Mouse (Mus musculus) E14TG2a.4 (cell line): ENCODE data around the gene C1qtnf7.

Experiments
- H3K27me3 ChIP-seq: 2 replicates; pipeline ENCODE4 v1.6.1; 2014; ENCODE audit warnings: low read length, control low read depth; ENCODE audit not compliant: insufficient read depth
- H3K36me3 ChIP-seq: 2 replicates; pipeline ENCODE4 v1.6.1; 2014; ENCODE audit warnings: low read length, control low read depth; ENCODE audit not compliant: insufficient read depth
- H3K4me1 ChIP-seq: replicated peaks from 2 replicates; pipeline ENCODE4 v1.6.1; 2014; ENCODE audit warnings: low read depth, low read length, control low read depth
- H3K4me3 ChIP-seq: replicated peaks from 2 replicates; pipeline ENCODE4 v1.5.1; 2014; ENCODE audit warnings: mild to moderate bottlenecking, low read length
- H3K9me3 ChIP-seq: 2 replicates; pipeline ENCODE4 v1.6.1; 2014; ENCODE audit warnings: low read length, control low read depth
- CTCF ChIP-seq: conservative IDR thresholded peaks from 2 replicates; pipeline ENCODE4 v1.5.1; 2014; ENCODE audit warnings: low read length
- NANOG ChIP-seq: IDR thresholded peaks from 2 replicates; pipeline ENCODE4 v1.6.1; 2014; ENCODE audit warnings: borderline replicate concordance, low read length, mixed read lengths
- POU5F1 ChIP-seq: IDR thresholded peaks from 2 replicates; pipeline ENCODE4 v1.6.1; 2014; ENCODE audit warnings: low read length, borderline replicate concordance

C1qtnf7 gene

DNA sequence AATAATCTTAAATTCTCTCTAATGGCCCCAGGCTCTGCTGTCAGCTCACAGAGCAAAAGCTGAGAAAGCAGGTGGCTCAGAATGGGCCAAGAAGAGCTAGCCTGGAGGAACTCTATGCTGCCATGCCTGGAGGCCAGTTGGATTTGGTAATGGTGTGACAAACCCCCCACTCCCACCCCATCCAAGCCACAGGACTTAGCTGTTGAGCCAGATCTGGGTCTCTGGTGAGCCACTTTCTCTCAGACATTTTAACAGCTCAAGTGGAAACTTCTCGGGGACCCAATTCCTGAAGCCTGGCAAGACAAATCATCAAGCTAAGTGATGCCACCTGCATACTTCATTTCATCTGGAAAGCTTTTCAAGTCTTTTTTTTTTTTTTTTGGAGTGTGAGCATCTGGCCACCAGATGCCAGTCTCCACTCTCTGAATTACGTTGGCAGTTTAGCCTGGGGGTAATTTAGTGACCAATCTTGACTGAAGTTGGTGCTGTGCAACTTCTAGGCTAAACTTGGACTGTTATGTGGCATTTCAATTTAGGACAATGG, 11.0 kb upstream of the C1qtnf7 start:
- TF ChIP-seq CTCF (no peak), POU5F1 (no peak), NANOG (no peak)
- H3K4me3 ChIP-seq = no peak overlapping the region
- peaks cover 22% of the 10 kb centered on the region; the same call in 1 of the 2 replicates for H3K9me3 ChIP-seq
- no peaks in the 10 kb centered on the region for H3K27me3 ChIP-seq
- H3K4me1 ChIP-seq = no peaks in the 10 kb centered on the region
- H3K36me3 ChIP-seq = no peaks in the 10 kb centered on the region

DNA sequence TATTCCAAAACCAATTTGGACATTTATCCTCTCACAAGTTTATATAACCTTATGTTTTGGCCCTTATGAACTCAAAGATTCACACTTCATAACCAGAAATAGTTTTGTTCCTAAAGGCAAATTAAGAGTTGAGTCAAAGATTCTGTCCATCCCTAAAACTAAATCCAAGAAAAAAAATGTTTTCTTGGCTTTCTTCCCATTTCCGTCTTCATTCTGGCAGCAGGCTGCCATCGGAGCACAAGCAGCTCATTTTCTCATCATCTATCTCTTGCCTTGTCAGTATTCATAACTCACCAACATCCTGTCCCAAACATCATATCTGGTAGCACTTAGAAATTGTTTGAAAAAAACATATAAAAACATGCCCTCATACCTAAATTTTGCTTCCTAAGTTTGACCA, 6.9 kb upstream of the C1qtnf7 start:
- Histone ChIP-seq H3K9me3 (peaks cover 16% of the 10 kb centered on the region; the same call in 1 of the 2 replicates), H3K4me3 (no peak overlapping the region), H3K27me3 (no peaks in the 10 kb centered on the region), H3K36me3 (no peaks in the 10 kb centered on the region), H3K4me1 (no peaks in the 10 kb centered on the region)
- no peak for TF ChIP-seq NANOG
- no peak for TF ChIP-seq POU5F1
- no peak for TF ChIP-seq CTCF

DNA sequence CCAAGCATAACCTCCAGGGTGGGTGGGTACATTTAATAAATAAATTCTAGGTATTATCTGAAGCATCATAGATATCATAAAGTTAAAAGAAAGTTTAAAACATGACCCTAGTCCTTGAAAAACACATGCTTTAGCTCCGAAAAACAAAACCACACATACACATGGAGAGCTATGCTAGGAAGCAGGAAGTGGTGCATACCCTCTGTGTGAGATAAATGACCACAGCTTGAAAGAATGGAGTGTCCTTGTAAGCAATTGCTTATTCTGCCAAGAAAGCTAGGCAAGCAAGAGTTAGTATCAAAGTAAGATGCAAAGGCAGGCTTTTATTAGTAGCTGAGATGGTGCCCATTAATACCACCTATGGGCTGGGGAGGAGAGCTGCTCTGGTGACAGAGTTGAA, 6.4 kb upstream of the C1qtnf7 start:
- TF ChIP-seq POU5F1 (no peak), NANOG (no peak), CTCF (no peak)
- H3K9me3 ChIP-seq = peaks cover 15% of the 10 kb centered on the region; the same call in 1 of the 2 replicates
- no peaks in the 10 kb centered on the region for H3K36me3 ChIP-seq
- no peaks in the 10 kb centered on the region for H3K4me1 ChIP-seq
- no peak overlapping the region for H3K4me3 ChIP-seq
- no peaks in the 10 kb centered on the region for H3K27me3 ChIP-seq

DNA sequence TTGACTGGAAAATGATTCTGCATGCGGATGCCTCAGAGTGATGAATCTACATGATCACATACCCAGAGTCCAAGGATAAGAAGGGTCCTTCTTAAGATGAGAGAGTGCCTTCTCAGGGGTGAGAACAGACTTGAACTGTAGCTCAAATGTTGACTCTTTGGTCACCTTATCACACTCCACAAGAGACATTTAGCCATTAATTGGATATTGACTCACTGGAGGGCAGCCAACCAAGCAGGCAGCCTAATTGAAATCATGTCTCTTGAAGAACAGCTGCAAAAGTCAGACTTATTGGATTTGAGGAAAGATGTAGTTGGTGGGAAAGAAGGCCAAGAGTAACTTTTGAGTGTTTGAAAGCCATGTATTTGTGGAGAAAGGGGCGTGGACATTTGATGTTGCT, 4.2 kb upstream of the C1qtnf7 start:
- TF ChIP-seq POU5F1 (no peak), CTCF (no peak), NANOG (no peak)
- no peak overlapping the region for H3K4me3 ChIP-seq

DNA sequence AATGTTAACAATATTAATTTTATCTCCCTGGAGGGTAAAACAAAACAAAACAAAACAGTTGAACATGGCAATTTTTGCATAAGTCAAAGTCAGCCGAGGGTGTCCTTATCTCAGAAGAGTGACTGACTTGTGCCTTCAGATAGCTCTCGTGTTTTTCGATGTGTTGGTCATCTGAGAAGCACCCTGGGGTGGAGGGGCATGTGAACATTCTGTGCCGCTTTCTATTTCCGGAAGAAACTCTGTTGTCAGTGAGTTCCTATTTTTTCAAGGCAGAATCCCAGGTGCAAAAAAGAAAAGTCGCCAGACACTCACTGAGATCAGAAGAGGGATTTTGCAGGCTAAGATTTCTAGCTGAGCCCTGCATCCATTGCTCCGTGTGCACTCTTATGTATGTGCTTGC, 1.2 kb downstream of the C1qtnf7 start:
- H3K36me3 ChIP-seq = no peaks in the 10 kb centered on the region
- no peaks in the 10 kb centered on the region for H3K27me3 ChIP-seq
- H3K4me3 ChIP-seq = no peak overlapping the region
- TF ChIP-seq POU5F1 = no peak
- TF ChIP-seq CTCF = no peak
- TF ChIP-seq NANOG = no peak
- no peaks in the 10 kb centered on the region for H3K9me3 ChIP-seq
- no peaks in the 10 kb centered on the region for H3K4me1 ChIP-seq

More for the DNA sequence above, 4.2 kb upstream of the C1qtnf7 start:
- Histone ChIP-seq H3K36me3 (no peaks in the 10 kb centered on the region), H3K9me3 (no peaks in the 10 kb centered on the region), H3K27me3 (no peaks in the 10 kb centered on the region), H3K4me1 (no peaks in the 10 kb centered on the region)

DNA sequence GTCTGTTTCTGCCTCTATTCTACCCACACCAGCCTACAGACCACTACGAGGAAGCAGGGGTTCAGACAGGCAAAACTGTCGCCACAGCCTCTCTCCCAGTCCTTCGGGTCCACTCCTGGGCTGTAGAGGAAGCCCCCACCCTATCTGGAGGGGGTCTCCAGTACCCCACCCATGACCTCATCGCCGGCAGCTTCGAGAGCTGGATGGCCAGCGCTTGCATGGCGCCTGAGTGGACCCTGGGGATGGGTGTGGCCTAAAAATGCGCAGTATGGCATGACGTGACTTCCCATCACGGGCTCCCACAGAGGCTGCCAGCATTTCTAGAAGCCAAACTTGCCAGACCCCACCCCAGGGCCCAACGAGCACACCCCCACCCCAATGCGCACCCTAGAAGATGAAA, 2.0 kb downstream of the C1qtnf7 start:
- Histone ChIP-seq H3K27me3 (no peaks in the 10 kb centered on the region), H3K4me3 (no peak overlapping the region), H3K9me3 (no peaks in the 10 kb centered on the region), H3K36me3 (no peaks in the 10 kb centered on the region), H3K4me1 (no peaks in the 10 kb centered on the region)
- TF ChIP-seq CTCF (no peak), NANOG (no peak), POU5F1 (no peak)

DNA sequence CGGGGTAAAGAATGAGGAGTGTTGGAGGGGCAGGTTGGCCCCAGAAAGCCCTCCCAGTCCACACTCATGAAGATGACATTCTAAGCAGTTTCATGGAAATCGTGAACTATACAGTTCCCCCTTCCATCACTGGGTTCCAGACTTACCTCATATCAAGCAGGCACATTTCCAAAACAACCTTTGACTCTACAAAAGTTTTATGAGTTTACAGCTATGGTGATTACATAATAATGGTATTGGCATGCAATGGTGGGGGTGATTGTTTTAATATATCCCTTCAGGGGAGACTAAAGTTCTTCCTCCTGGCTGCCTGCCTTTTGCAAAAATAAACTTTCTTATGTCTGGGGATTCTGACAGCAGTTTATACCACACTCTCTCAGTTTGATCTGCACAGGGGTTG, 4.6 kb downstream of the C1qtnf7 start:
- H3K9me3 ChIP-seq = no peaks in the 10 kb centered on the region
- H3K4me1 ChIP-seq = no peaks in the 10 kb centered on the region
- no peaks in the 10 kb centered on the region for H3K27me3 ChIP-seq
- no peak overlapping the region for H3K4me3 ChIP-seq
- no peaks in the 10 kb centered on the region for H3K36me3 ChIP-seq
- TF ChIP-seq NANOG = no peak
- TF ChIP-seq CTCF = no peak
- TF ChIP-seq POU5F1 = no peak

DNA sequence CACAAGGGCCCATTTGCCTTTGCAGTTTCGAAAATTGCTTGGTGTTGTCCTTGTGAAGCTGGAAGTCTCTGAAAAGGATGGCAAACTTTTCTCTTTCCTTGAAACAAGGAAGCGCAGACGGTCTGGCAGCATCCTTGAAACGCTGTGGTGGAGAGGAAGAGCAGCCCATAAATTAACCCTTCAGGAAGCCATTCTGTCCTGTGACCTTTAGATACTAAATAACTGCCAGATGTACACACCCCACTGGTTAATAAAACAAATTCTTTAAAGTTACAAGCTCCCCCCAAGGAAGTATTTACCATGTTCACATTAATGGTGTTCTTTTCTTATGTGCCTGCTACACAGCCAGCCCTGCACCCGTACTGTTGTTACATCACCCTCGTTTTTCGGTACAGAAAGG, 6.0 kb downstream of the C1qtnf7 start:
- Histone ChIP-seq H3K27me3 (no peaks in the 10 kb centered on the region), H3K4me1 (no peaks in the 10 kb centered on the region), H3K36me3 (no peaks in the 10 kb centered on the region), H3K4me3 (no peak overlapping the region), H3K9me3 (no peaks in the 10 kb centered on the region)
- no peak for TF ChIP-seq POU5F1
- TF ChIP-seq NANOG = no peak
- TF ChIP-seq CTCF = no peak

DNA sequence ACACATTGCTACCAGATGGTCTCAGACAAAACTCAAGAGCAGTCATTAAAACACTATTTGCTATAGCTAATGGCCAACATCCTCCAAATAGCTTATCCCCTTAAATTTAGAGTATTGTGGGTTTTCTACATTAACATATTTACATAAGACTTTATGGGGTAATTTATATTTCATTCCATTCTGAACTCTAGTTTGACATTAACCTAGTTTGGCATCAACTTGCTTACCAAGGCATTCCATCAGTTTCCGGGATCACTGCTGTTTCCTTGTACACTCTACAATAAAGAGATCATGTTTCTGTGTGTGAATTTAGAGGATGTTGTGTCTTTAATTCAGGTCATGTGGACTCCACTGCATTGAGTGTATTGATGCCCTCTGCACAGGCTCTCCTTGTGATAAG, 7.5 kb downstream of the C1qtnf7 start:
- H3K9me3 ChIP-seq = no peaks in the 10 kb centered on the region
- no peak overlapping the region for H3K4me3 ChIP-seq
- H3K27me3 ChIP-seq = no peaks in the 10 kb centered on the region
- TF ChIP-seq POU5F1 = no peak
- TF ChIP-seq CTCF = no peak
- no peak for TF ChIP-seq NANOG
- no peaks in the 10 kb centered on the region for H3K4me1 ChIP-seq
- H3K36me3 ChIP-seq = no peaks in the 10 kb centered on the region
